Mouse (Mus musculus) heart, embryonic 16.5 days (tissue): Measurements from ENCODE around the gene Stxbp4. TPM values are rescaled to one million over a fixed set of nuclear protein-coding genes. Genes with fewer than 3 reads are reported as not detected.

Source experiments
- ATAC-seq: fragments of 200-750 bp; cut with Nextera tagmentation; replicated peaks from 2 replicates; pipeline ENCODE4 v1.8.0; 2017; ENCODE audit warnings: moderate number of reproducible peaks; ENCODE audit not compliant: insufficient read depth, low FRiP score; ENCODE audit errors: extremely low read depth
- H3K27ac ChIP-seq: fragments of 300-500 bp; sonication (generic); 2 replicates; pipeline ENCODE4 v1.5.1; 2014; ENCODE audit warnings: mild to moderate bottlenecking, low read length, control low read depth, moderate library complexity
- H3K27me3 ChIP-seq: fragments of 300-500 bp; sonication (generic); 2 replicates; pipeline ENCODE4 v1.6.1; 2014; ENCODE audit warnings: low read length, mixed read lengths; ENCODE audit not compliant: control insufficient read depth, insufficient read depth
- H3K36me3 ChIP-seq: fragments of 300-500 bp; sonication (generic); 2 replicates; pipeline ENCODE4 v1.6.1; 2014; ENCODE audit not compliant: control insufficient read depth, insufficient read depth
- H3K4me1 ChIP-seq: fragments of 300-500 bp; sonication (generic); 2 replicates; pipeline ENCODE4 v1.6.1; 2014; ENCODE audit warnings: low read length, mixed read lengths; ENCODE audit not compliant: control insufficient read depth, insufficient read depth
- H3K4me2 ChIP-seq: fragments of 300-500 bp; sonication (generic); 2 replicates; pipeline ENCODE4 v1.6.1; 2014; ENCODE audit warnings: low read depth, mild to moderate bottlenecking, control low read depth, low read length
- H3K4me3 ChIP-seq: fragments of 300-500 bp; sonication (generic); 2 replicates; pipeline ENCODE4 v1.5.1; 2014; ENCODE audit warnings: mild to moderate bottlenecking, control low read depth, low read length
- H3K9ac ChIP-seq: fragments of 300-500 bp; sonication (generic); 2 replicates; pipeline ENCODE4 v1.6.1; 2014; ENCODE audit warnings: low read length, control low read depth
- H3K9me3 ChIP-seq: fragments of 300-500 bp; sonication (generic); replicated peaks from 2 replicates; pipeline ENCODE4 v1.6.1; 2016; ENCODE audit warnings: low read length; ENCODE audit not compliant: control insufficient read depth
- WGBS: fragments of 180-500 bp; shearing (Covaris S2); extraction: QIAGEN DNeasy Blood & Tissue Kit; methylation state at CpG from one replicate; pipeline ENCODE4 v1.1.7; 2014; 5-methylcytosine and 5-hydroxymethylcytosine counted together
- polyA plus RNA-seq: library from polyadenylated mRNA; unstranded; fragments of >200 nt; fragmentation: Nextera tagmentation; extraction: Ambion mirVana; gene quantifications from 2 replicates; pipeline ENCODE4 v1.2.1, GENCODE M21; 2015

Gene Stxbp4
- polyA plus RNA-seq, 1 experiment from 2014 or later: 11.6 TPM

GRCm38 (mm10) chr11:90663052-90663451, 25.2 kb upstream of the Stxbp4 start:
- no peak overlapping the region for H3K9ac ChIP-seq
- no peaks in the 10 kb centered on the region for H3K9me3 ChIP-seq
- H3K36me3 ChIP-seq: peaks cover 1% of the 10 kb centered on the region; the same call in 1 of the 2 replicates
- H3K4me1 ChIP-seq: peaks cover 22% of the 10 kb centered on the region
- H3K27me3 ChIP-seq: no peaks in the 10 kb centered on the region
- H3K27ac ChIP-seq: no peak overlapping the region
- no peak for ATAC-seq
- WGBS: 57% methylated on average over 3 of the region's 3 CpGs
- H3K4me2 ChIP-seq: no peak overlapping the region
- no peak overlapping the region for H3K4me3 ChIP-seq

GRCm38 (mm10) chr11:90660662-90661061, 22.8 kb upstream of the Stxbp4 start:
- 74% methylated on average over 4 of the region's 4 CpGs for WGBS
- Histone ChIP-seq H3K36me3 (peaks cover 16% of the 10 kb centered on the region), H3K4me3 (no peak overlapping the region), H3K9ac (no peak overlapping the region), H3K9me3 (no peaks in the 10 kb centered on the region), H3K4me1 (peaks cover 21% of the 10 kb centered on the region), H3K4me2 (no peak overlapping the region), H3K27ac (no peak overlapping the region), H3K27me3 (no peaks in the 10 kb centered on the region)
- ATAC-seq: no peak

- H3K4me2 ChIP-seq: no peak overlapping the region
- 81% methylated on average over 12 of the region's 12 CpGs for WGBS
- no peaks in the 10 kb centered on the region for H3K9me3 ChIP-seq
- no peaks in the 10 kb centered on the region for H3K27me3 ChIP-seq
- peaks cover 23% of the 10 kb centered on the region for H3K36me3 ChIP-seq
- peaks cover 2% of the 10 kb centered on the region; the same call in 1 of the 2 replicates for H3K4me1 ChIP-seq
- H3K4me3 ChIP-seq: no peak overlapping the region
- no peak overlapping the region for H3K9ac ChIP-seq
- H3K27ac ChIP-seq: no peak overlapping the region
- ATAC-seq: no peak
Observed at GRCm38 (mm10) chr11:90657527-90657926, 19.6 kb upstream of the Stxbp4 start.

- H3K9ac ChIP-seq: no peak overlapping the region
- ATAC-seq: no peak
- peaks cover 39% of the 10 kb centered on the region for H3K36me3 ChIP-seq
- H3K4me3 ChIP-seq: no peak overlapping the region
- 81% methylated on average over 4 of the region's 4 CpGs for WGBS
- H3K27me3 ChIP-seq: no peaks in the 10 kb centered on the region
- H3K4me1 ChIP-seq: peaks cover 2% of the 10 kb centered on the region; the same call in 1 of the 2 replicates
- H3K9me3 ChIP-seq: no peaks in the 10 kb centered on the region
- H3K4me2 ChIP-seq: no peak overlapping the region
- H3K27ac ChIP-seq: no peak overlapping the region
Observed at GRCm38 (mm10) chr11:90652603-90653002, 14.7 kb upstream of the Stxbp4 start.

GRCm38 (mm10) chr11:90650231-90650885, 12.5 kb upstream of the Stxbp4 start:
- WGBS: 47% methylated on average over 9 of the region's 9 CpGs
- Histone ChIP-seq H3K9me3 (no peaks in the 10 kb centered on the region), H3K9ac (no peak overlapping the region), H3K27ac (no peak overlapping the region), H3K4me2 (no peak overlapping the region), H3K27me3 (no peaks in the 10 kb centered on the region), H3K4me3 (no peak overlapping the region), H3K36me3 (peaks cover 37% of the 10 kb centered on the region), H3K4me1 (peaks cover 2% of the 10 kb centered on the region; the same call in 1 of the 2 replicates)
- ATAC-seq: no peak

- Histone ChIP-seq H3K36me3 (peaks cover 41% of the 10 kb centered on the region), H3K9me3 (no peaks in the 10 kb centered on the region), H3K27ac (no peak overlapping the region), H3K9ac (no peak overlapping the region), H3K4me2 (no peak overlapping the region), H3K4me3 (no peak overlapping the region), H3K27me3 (no peaks in the 10 kb centered on the region), H3K4me1 (peaks cover 2% of the 10 kb centered on the region; the same call in 1 of the 2 replicates)
- no peak for ATAC-seq
- 84% methylated on average over 6 of the region's 6 CpGs for WGBS
Observed at GRCm38 (mm10) chr11:90649777-90650176, 11.9 kb upstream of the Stxbp4 start.

GRCm38 (mm10) chr11:90638312-90638830, 487 bp upstream of the Stxbp4 start:
- Histone ChIP-seq H3K4me3 (peak overlapping the region; percentile 100), H3K27ac (peak overlapping the region; percentile 95), H3K9me3 (no peaks in the 10 kb centered on the region), H3K27me3 (no peaks in the 10 kb centered on the region), H3K4me1 (peaks cover 14% of the 10 kb centered on the region), H3K36me3 (peaks cover 2% of the 10 kb centered on the region; the same call in 1 of the 2 replicates), H3K4me2 (peak overlapping the region; percentile 67), H3K9ac (peak overlapping the region; percentile 98)
- no peak for ATAC-seq
- under 1% methylated on average over 34 of the region's 54 CpGs for WGBS

- WGBS: 80% methylated on average over 3 of the region's 3 CpGs
- Histone ChIP-seq H3K4me2 (no peak overlapping the region), H3K9me3 (no peaks in the 10 kb centered on the region), H3K36me3 (no peaks in the 10 kb centered on the region), H3K27me3 (no peaks in the 10 kb centered on the region), H3K4me3 (no peak overlapping the region), H3K9ac (no peak overlapping the region), H3K27ac (no peak overlapping the region), H3K4me1 (peaks cover 9% of the 10 kb centered on the region)
- ATAC-seq: no peak
Observed at GRCm38 (mm10) chr11:90634661-90635060, 3.2 kb downstream of the Stxbp4 start.

- Histone ChIP-seq H3K4me3 (no peak overlapping the region), H3K36me3 (no peaks in the 10 kb centered on the region), H3K9me3 (no peaks in the 10 kb centered on the region), H3K27ac (no peak overlapping the region), H3K27me3 (no peaks in the 10 kb centered on the region), H3K9ac (no peak overlapping the region), H3K4me2 (no peak overlapping the region), H3K4me1 (peaks cover 6% of the 10 kb centered on the region)
- 68% methylated on average over 2 of the region's 2 CpGs for WGBS
- no peak for ATAC-seq
Observed at GRCm38 (mm10) chr11:90632480-90632879, 5.4 kb downstream of the Stxbp4 start.
